Mouse (Mus musculus) lung, postnatal 36 days (tissue): ENCODE measurements at regions not wholly inside any gene's neighbourhood (a gene's known extent, or its start where the extent isn't known, plus 50 kb on each side); places are given as distances from the start of the nearest gene placed in this dataset.

Source experiments
- DNase-seq: peaks from one replicate; pipeline ENCODE4 v3.0.0; 2022; ENCODE audit warnings: mixed read lengths

GRCm38 (mm10) chr1:102628061-102628460 lies 2140.3 kb upstream of the Cdh20 start:
- peak; percentile 94 for DNase-seq

DNA sequence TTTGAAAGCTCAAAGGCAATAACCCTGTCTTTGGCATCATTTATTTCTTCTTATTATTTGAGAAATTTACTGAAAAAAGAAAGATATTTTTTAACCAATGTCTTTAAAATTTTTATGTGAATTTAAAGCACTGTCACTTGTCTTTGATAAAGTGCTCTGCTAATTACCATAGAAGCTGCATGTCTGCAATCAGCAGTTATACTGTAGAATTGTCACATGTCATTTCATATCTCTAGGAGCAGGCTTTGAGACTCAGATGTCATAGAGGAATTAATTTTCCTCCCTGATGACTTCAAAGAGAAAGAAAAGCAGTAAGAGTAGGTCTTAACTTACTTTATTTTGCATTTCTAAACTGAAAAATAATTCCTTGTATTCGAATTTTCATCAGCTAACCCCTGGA lies 2123.9 kb upstream of the Cdh20 start:
- no peak for DNase-seq

- no peak for DNase-seq
Measured at GRCm38 (mm10) chr1:102687367-102688070, 2080.8 kb upstream of the Cdh20 start.

DNA sequence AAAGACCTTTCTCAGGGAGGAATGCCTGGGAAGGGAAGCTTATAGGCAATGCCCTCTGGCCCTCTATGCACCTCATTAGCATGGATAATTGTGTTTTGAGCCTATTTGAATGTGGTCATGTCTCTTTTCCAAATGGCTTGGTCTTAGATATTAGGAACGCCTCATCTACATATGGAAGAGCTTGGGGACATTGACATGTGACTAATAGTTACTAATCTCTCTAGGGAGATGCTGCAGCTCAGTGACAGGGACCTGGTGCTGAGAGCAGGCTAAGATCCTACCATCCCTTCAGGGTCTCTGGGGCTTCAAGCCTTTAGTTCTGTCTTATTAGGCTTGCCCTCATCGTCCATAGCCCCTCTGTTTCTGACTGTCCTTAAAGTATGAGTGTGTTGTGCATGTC lies 2051.9 kb upstream of the Cdh20 start:
- DNase-seq, result no peak

GRCm38 (mm10) chr1:102733991-102734390 lies 2034.3 kb upstream of the Cdh20 start:
- DNase-seq, result no peak

- no peak for DNase-seq
Measured at GRCm38 (mm10) chr1:102735392-102735791, 2032.9 kb upstream of the Cdh20 start.

- DNase-seq, result no peak
Measured at GRCm38 (mm10) chr1:102757941-102758340, 2010.4 kb upstream of the Cdh20 start.
